8 mouse cellular contexts compared by ENCODE assay signal in the genomic region with DNA sequence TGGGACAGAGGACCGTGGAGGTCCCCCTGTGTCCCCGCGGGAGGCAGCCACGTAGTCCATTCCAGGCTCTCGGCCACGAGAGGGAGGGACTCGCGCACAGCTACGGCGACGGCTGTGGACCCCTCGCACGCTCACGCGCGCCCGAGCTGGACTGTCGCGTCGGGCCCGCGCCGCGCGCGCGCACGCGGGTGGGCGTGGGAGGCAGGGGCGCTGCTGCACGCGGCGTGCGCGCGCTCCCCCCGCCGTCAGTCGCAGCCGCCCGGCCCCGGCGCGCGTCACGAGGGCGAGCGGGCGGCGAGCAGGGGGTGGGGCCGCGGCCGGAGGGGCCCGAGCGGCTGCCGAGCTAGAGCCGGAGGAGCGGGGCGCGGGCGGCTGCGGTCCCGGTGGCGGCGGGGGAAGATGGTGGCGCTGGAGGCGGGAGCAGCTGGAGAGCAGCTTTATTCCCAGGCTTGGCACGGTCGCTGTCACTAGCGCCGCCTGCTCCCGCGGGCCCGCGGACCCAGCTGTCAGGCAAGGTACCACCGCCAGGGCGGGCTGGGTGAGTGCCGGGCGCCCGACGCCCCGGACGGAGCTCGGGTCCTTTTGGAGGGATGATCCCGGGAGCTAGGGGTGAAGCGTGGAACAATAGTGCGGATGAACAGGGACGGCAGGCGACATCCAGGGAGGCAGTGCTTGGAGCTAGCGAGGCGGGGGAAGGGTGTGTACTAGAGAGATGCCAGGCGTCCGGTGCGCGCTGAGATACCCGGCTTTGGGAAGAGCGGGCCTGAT. TPM values are rescaled to one million over a fixed set of nuclear protein-coding genes. Genes with fewer than 3 reads are reported as not detected.
A peak's percentile ranks its signal among the peaks of the same experiment; 100 is the strongest.
DNase-seq lines count a peak whose midpoint lies in the region; ATAC-seq and TF ChIP-seq lines count a peak whose summit lies in the region.

Gene Apba1, plus strand, starts transcription at position 334 of the 768 bp plus-strand sequence.

- ATAC-seq in embryonic facial prominence, embryonic 12.5 days (ENCODE audit: insufficient number of reproducible peaks, insufficient read depth, low FRiP score, low TSS enrichment), result peak; percentile 74
- ATAC-seq in heart, embryonic 14.5 days (ENCODE audit: insufficient number of reproducible peaks, insufficient read depth, low FRiP score, low read depth), result peak; percentile 77
- peak; percentile 65 for ATAC-seq in liver, embryonic 12.5 days

- TF ChIP-seq POLR2A in myocyte (IDR thresholded peaks at IDR 0.05; ENCODE audit: insufficient read length, low read depth), result peak; percentile 52

- peak within 1 kb of the TSS; percentile 80 for H3ac ChIP-seq in myocyte (ENCODE audit: control insufficient read depth, insufficient read length)

- H3K27me3 ChIP-seq in embryonic facial prominence, embryonic 12.5 days, result peaks cover 23% of the 10 kb centered on the region
- H3K27me3 ChIP-seq in heart, embryonic 14.5 days (ENCODE audit: control insufficient read depth, insufficient read depth, low read length), result peaks cover 14% of the 10 kb centered on the region
- H3K27me3 ChIP-seq in liver, embryonic 12.5 days (replicated peaks), result peaks cover 48% of the 10 kb centered on the region
- peaks cover 22% of the 10 kb centered on the region for H3K27me3 ChIP-seq in myocyte (ENCODE audit: control insufficient read depth, insufficient read depth, insufficient read length)

- peak; percentile 63 for DNase-seq in kidney, adult 18-20 months
- no peak for DNase-seq in kidney, adult 11 months
- peak; percentile 40 to 78 for DNase-seq in kidney, postnatal 25 days
- DNase-seq in spleen, postnatal 4 days (ENCODE audit: low spot score in 2 of 2), result peak; percentile 47 to 74

- peak within 1 kb of the TSS; percentile 61 for H3K4me3 ChIP-seq in embryonic facial prominence, embryonic 12.5 days
- peak within 1 kb of the TSS; percentile 69 to 91 for H3K4me3 ChIP-seq in heart, embryonic 14.5 days (ENCODE audit: control insufficient read depth in 1 of 2, insufficient read depth in 1 of 2, low read depth in 1 of 2, low read length in 2 of 2)
- peak within 1 kb of the TSS; percentile 66 for H3K4me3 ChIP-seq in liver, embryonic 12.5 days
- H3K4me3 ChIP-seq in myocyte, result peak within 1 kb of the TSS; percentile 34

- peaks cover 5% of the 10 kb centered on the region; the same call in 1 of the 2 replicates for H3K4me1 ChIP-seq in embryonic facial prominence, embryonic 12.5 days
- H3K4me1 ChIP-seq in heart, embryonic 14.5 days (ENCODE audit: control insufficient read depth in 2 of 2, insufficient read depth in 2 of 2, low read length in 2 of 2), result peaks cover 4 to 9% of the 10 kb centered on the region in 2 experiments; a peak in 3 of 4 replicates
- peaks cover 19% of the 10 kb centered on the region; the same call in 1 of the 2 replicates for H3K4me1 ChIP-seq in liver, embryonic 12.5 days

- H3K79me2 ChIP-seq in myocyte (ENCODE audit: control insufficient read depth, insufficient read depth), result no peaks in the 10 kb centered on the region

- no peaks in the 10 kb centered on the region for H3K9me3 ChIP-seq in embryonic facial prominence, embryonic 12.5 days
- H3K9me3 ChIP-seq in heart, embryonic 14.5 days (ENCODE audit: control insufficient read depth, low read length), result no peaks in the 10 kb centered on the region
- no peaks in the 10 kb centered on the region for H3K9me3 ChIP-seq in liver, embryonic 12.5 days (replicated peaks)

- peak within 1 kb of the TSS; percentile 65; the same call in 1 of the 2 replicates for H3K27ac ChIP-seq in embryonic facial prominence, embryonic 12.5 days
- peak within 1 kb of the TSS; percentile 58 to 63; a peak in 2 of 4 replicates for H3K27ac ChIP-seq in heart, embryonic 14.5 days (replicated peaks in 1 of 2; ENCODE audit: control insufficient read depth in 1 of 2, insufficient read depth in 1 of 2, low read depth in 2 of 2, low read length in 2 of 2)
- H3K27ac ChIP-seq in liver, embryonic 12.5 days, result no peak within 1 kb of the TSS

- H3K9ac ChIP-seq in embryonic facial prominence, embryonic 12.5 days, result peak within 1 kb of the TSS; percentile 62
- peak within 1 kb of the TSS; percentile 80 for H3K9ac ChIP-seq in heart, embryonic 14.5 days (ENCODE audit: low read length)
- peak within 1 kb of the TSS; percentile 62 for H3K9ac ChIP-seq in liver, embryonic 12.5 days

- H3K4me2 ChIP-seq in embryonic facial prominence, embryonic 12.5 days (replicated peaks), result peak within 1 kb of the TSS; percentile 87
- peak within 1 kb of the TSS; percentile 85 for H3K4me2 ChIP-seq in heart, embryonic 14.5 days (ENCODE audit: low read length)
- peak within 1 kb of the TSS; percentile 92 for H3K4me2 ChIP-seq in liver, embryonic 12.5 days
- peak within 1 kb of the TSS; percentile 98 for H3K4me2 ChIP-seq in myocyte (ENCODE audit: low read depth)

- WGBS in embryonic facial prominence, embryonic 12.5 days, result under 1% methylated on average over 90 of the region's 98 CpGs
- WGBS in heart, embryonic 14.5 days, result under 1% methylated on average over 85 of the region's 98 CpGs
- under 1% methylated on average over 80 of the region's 98 CpGs for WGBS in liver, embryonic 12.5 days (ENCODE audit: insufficient replicate concordance)

- H3K36me3 ChIP-seq in embryonic facial prominence, embryonic 12.5 days, result no peaks in the 10 kb centered on the region
- H3K36me3 ChIP-seq in heart, embryonic 14.5 days (ENCODE audit: control insufficient read depth, insufficient read depth, low read length), result no peaks in the 10 kb centered on the region
- no peaks in the 10 kb centered on the region for H3K36me3 ChIP-seq in liver, embryonic 12.5 days
- no peaks in the 10 kb centered on the region for H3K36me3 ChIP-seq in myocyte (ENCODE audit: control insufficient read depth, insufficient read depth)

TF ChIP-seq in myocyte, 11 proteins besides CTCF, POLR2A, EP300 and RAD21:
- TF ChIP-seq MYOD1 (IDR thresholded peaks at IDR 0.05; ENCODE audit: control insufficient read depth in 1 of 3, insufficient read length in 2 of 3, low read depth in 2 of 3) (peak in 2 of 3 experiments; percentile 20 to 59), MYOG (IDR thresholded peaks at IDR 0.05; ENCODE audit: control insufficient read depth in 1 of 3, insufficient read depth in 1 of 3, insufficient read length in 2 of 3, low read depth in 2 of 3) (peak in 2 of 3 experiments; percentile 1 to 72), E2F4 (IDR thresholded peaks at IDR 0.05; ENCODE audit: insufficient read depth) (no peak)

RNA-seq across cellular contexts. Expression of gene Apba1, which starts in this region (rescaled TPM):
- 0.73 and 0.96 TPM in 2 replicates for polyA plus RNA-seq in embryonic facial prominence, embryonic 12.5 days (2016; fragmentation: Nextera tagmentation; extraction: Ambion mirVana)
- polyA plus RNA-seq in heart, embryonic 14.5 days (2014; fragmentation: Nextera tagmentation; extraction: Ambion mirVana), result 0.36 and 0.46 TPM in 2 replicates
- 0.01 and 0.05 TPM in 2 replicates for polyA plus RNA-seq in liver, embryonic 12.5 days (2016; fragmentation: Nextera tagmentation; extraction: Ambion mirVana)
- polyA plus RNA-seq in myocyte (2012; fragmentation: generic; extraction: Trizol), result 0.13 TPM

Comparison
In these comparisons a context has a peak if more than half of its experiments do, and no peak if none do; other contexts are left out.
1. Peak in ATAC-seq, H3K4me3 ChIP-seq, H3K27ac ChIP-seq, H3K9ac ChIP-seq and H3K4me2 ChIP-seq in embryonic facial prominence, embryonic 12.5 days; RNA of the gene not detected or under 1 TPM.
2. Peak in ATAC-seq, H3K4me3 ChIP-seq, H3K27ac ChIP-seq, H3K9ac ChIP-seq and H3K4me2 ChIP-seq in heart, embryonic 14.5 days; RNA of the gene not detected or under 1 TPM.
3. Peak in ATAC-seq, H3K4me3 ChIP-seq, H3K9ac ChIP-seq and H3K4me2 ChIP-seq in liver, embryonic 12.5 days; RNA of the gene not detected or under 1 TPM.